Mouse (Mus musculus) kidney, embryonic 15.5 days (tissue): Measurements from ENCODE around the gene Rdh19. TPM values are rescaled to one million over a fixed set of nuclear protein-coding genes. Genes with fewer than 3 reads are reported as not detected.
A peak's percentile ranks its signal among the peaks of the same experiment; 100 is the strongest.
"Not testable (repeated sequence)": the region's sequence is repeated elsewhere in the genome, so short reads cannot be mapped to it uniquely, and the experiment has no call there.

ENCODE experiments used
- ATAC-seq: fragments of 200-750 bp; cut with Nextera tagmentation; replicated peaks from 2 replicates; pipeline ENCODE4 v1.8.0; 2017; ENCODE audit warnings: moderate TSS enrichment; ENCODE audit not compliant: low FRiP score
- H3K27ac ChIP-seq: fragments of 300-500 bp; sonication (generic); 2 replicates; pipeline ENCODE4 v1.5.1; 2015; ENCODE audit warnings: mild to moderate bottlenecking, inconsistent platforms
- H3K27me3 ChIP-seq: fragments of 300-500 bp; sonication (generic); 2 replicates; pipeline ENCODE4 v1.6.1; 2015; ENCODE audit warnings: inconsistent platforms
- H3K36me3 ChIP-seq: fragments of 300-500 bp; sonication (generic); 2 replicates; pipeline ENCODE4 v1.6.1; 2015; ENCODE audit warnings: inconsistent platforms
- H3K4me1 ChIP-seq: fragments of 300-500 bp; sonication (generic); 2 replicates; pipeline ENCODE4 v1.6.1; 2015; ENCODE audit warnings: inconsistent platforms
- H3K4me2 ChIP-seq: fragments of 300-500 bp; sonication (generic); 2 replicates; pipeline ENCODE4 v1.6.1; 2015; ENCODE audit warnings: moderate library complexity, mild to moderate bottlenecking, inconsistent platforms
- H3K4me3 ChIP-seq: fragments of 300-500 bp; sonication (generic); replicated peaks from 2 replicates; pipeline ENCODE4 v1.5.1; 2015; ENCODE audit warnings: mild to moderate bottlenecking, inconsistent platforms
- H3K9ac ChIP-seq: fragments of 300-500 bp; sonication (generic); 2 replicates; pipeline ENCODE4 v1.6.1; 2015; ENCODE audit warnings: mild to moderate bottlenecking, inconsistent platforms
- H3K9me3 ChIP-seq: fragments of 300-500 bp; sonication (generic); replicated peaks from 2 replicates; pipeline ENCODE4 v1.6.1; 2016; ENCODE audit warnings: inconsistent platforms
- WGBS: fragments of 180-500 bp; shearing (Covaris S2); methylation state at CpG from one replicate; pipeline ENCODE4 v1.1.7; 2015; ENCODE audit warnings: mixed read lengths; 5-methylcytosine and 5-hydroxymethylcytosine counted together
- polyA plus RNA-seq: library from polyadenylated mRNA; unstranded; fragments of >200 nt; fragmentation: Nextera tagmentation; extraction: Ambion mirVana; gene quantifications from 2 replicates; pipeline ENCODE4 v1.2.1, GENCODE M21; 2015

The Rdh19 gene
- polyA plus RNA-seq, 1 experiment from 2014 or later: 2.0 TPM

GRCm38 (mm10) chr10:127886551-127886950 lies 36.8 kb downstream of the Rdh19 start:
- Histone ChIP-seq H3K9ac (no peak overlapping the region), H3K4me1 (0 out of 2 replicates have a peak, but pooled peaks cover 4% of the 10 kb centered on the region)
- 62% methylated on average over 1 of the region's 1 CpGs for WGBS

GRCm38 (mm10) chr10:127886971-127887370 lies 37.2 kb downstream of the Rdh19 start:
- no peak overlapping the region for H3K4me3 ChIP-seq
- WGBS: 78% methylated on average over 4 of the region's 4 CpGs
- H3K9ac ChIP-seq: no peak overlapping the region
- H3K4me1 ChIP-seq: 0 out of 2 replicates have a peak, but pooled peaks cover 4% of the 10 kb centered on the region
- H3K27me3 ChIP-seq: no peaks in the 10 kb centered on the region
- H3K36me3 ChIP-seq: no peaks in the 10 kb centered on the region
- H3K4me2 ChIP-seq: no peak overlapping the region
- no peak overlapping the region for H3K27ac ChIP-seq
- H3K9me3 ChIP-seq: no peaks in the 10 kb centered on the region
- ATAC-seq: no peak

More at GRCm38 (mm10) chr10:127886551-127886950, 36.8 kb downstream of the Rdh19 start:
- H3K27ac ChIP-seq: no peak overlapping the region
- ATAC-seq: no peak
- H3K9me3 ChIP-seq: no peaks in the 10 kb centered on the region
- no peak overlapping the region for H3K4me3 ChIP-seq
- H3K27me3 ChIP-seq: no peaks in the 10 kb centered on the region
- no peaks in the 10 kb centered on the region for H3K36me3 ChIP-seq
- no peak overlapping the region for H3K4me2 ChIP-seq

GRCm38 (mm10) chr10:127888605-127889004 lies 38.9 kb downstream of the Rdh19 start, which contains the start of gene Rdh7:
Gene Rdh7 (minus strand): TSS chr10:127888817.
- Histone ChIP-seq H3K27me3 (no peaks in the 10 kb centered on the region), H3K36me3 (no peaks in the 10 kb centered on the region), H3K27ac (no peak within 1 kb of the TSS), H3K9ac (no peak within 1 kb of the TSS), H3K4me1 (0 out of 2 replicates have a peak, but pooled peaks cover 4% of the 10 kb centered on the region), H3K9me3 (no peaks in the 10 kb centered on the region), H3K4me2 (no peak within 1 kb of the TSS), H3K4me3 (no peak within 1 kb of the TSS)
- ATAC-seq: no peak

GRCm38 (mm10) chr10:127891481-127891880 lies 41.8 kb downstream of the Rdh19 start:
- H3K4me1 ChIP-seq: 0 out of 2 replicates have a peak, but pooled peaks cover 4% of the 10 kb centered on the region
- ATAC-seq: no peak
- H3K27me3 ChIP-seq: no peaks in the 10 kb centered on the region
- H3K9ac ChIP-seq: no peak overlapping the region
- H3K4me3 ChIP-seq: no peak overlapping the region
- no peaks in the 10 kb centered on the region for H3K36me3 ChIP-seq
- H3K27ac ChIP-seq: no peak overlapping the region
- no peaks in the 10 kb centered on the region for H3K9me3 ChIP-seq
- WGBS: 93% methylated on average over 1 of the region's 1 CpGs
- no peak overlapping the region for H3K4me2 ChIP-seq

GRCm38 (mm10) chr10:127893163-127894022 lies 43.7 kb downstream of the Rdh19 start:
- H3K36me3 ChIP-seq, H3K27me3 ChIP-seq, H3K9ac ChIP-seq, H3K4me2 ChIP-seq, H3K9me3 ChIP-seq, H3K4me1 ChIP-seq, H3K4me3 ChIP-seq: not testable (repeated sequence)
- peak; percentile 81 for ATAC-seq
- WGBS: 61% methylated on average over 5 of the region's 5 CpGs
- peak overlapping the region; percentile 71 for H3K27ac ChIP-seq

GRCm38 (mm10) chr10:127896705-127897104 lies 47.0 kb downstream of the Rdh19 start:
- no peaks in the 10 kb centered on the region for H3K9me3 ChIP-seq
- WGBS: 62% methylated on average over 5 of the region's 5 CpGs
- no peak overlapping the region for H3K4me3 ChIP-seq
- no peaks in the 10 kb centered on the region for H3K4me1 ChIP-seq
- ATAC-seq: no peak
- H3K27ac ChIP-seq: no peak overlapping the region
- H3K36me3 ChIP-seq: no peaks in the 10 kb centered on the region
- H3K27me3 ChIP-seq: no peaks in the 10 kb centered on the region
- no peak overlapping the region for H3K4me2 ChIP-seq
- H3K9ac ChIP-seq: no peak overlapping the region

- no peak for ATAC-seq
- H3K9ac ChIP-seq: no peak overlapping the region
- H3K4me1 ChIP-seq: no peaks in the 10 kb centered on the region
- H3K9me3 ChIP-seq: no peaks in the 10 kb centered on the region
- 81% methylated on average over 3 of the region's 3 CpGs for WGBS
- no peak overlapping the region for H3K4me2 ChIP-seq
- no peak overlapping the region for H3K4me3 ChIP-seq
- no peaks in the 10 kb centered on the region for H3K27me3 ChIP-seq
- H3K36me3 ChIP-seq: no peaks in the 10 kb centered on the region
- H3K27ac ChIP-seq: no peak overlapping the region
These were observed 47.8 kb downstream of the Rdh19 start for GRCm38 (mm10) chr10:127897506-127897905.

- no peak for ATAC-seq
- 66% methylated on average over 2 of the region's 2 CpGs for WGBS
These were observed 48.5 kb downstream of the Rdh19 start, which contains the start of gene Sdr9c7 for GRCm38 (mm10) chr10:127898218-127898617. Gene Sdr9c7 (plus strand): TSS chr10:127898518.

GRCm38 (mm10) chr10:127899783-127900182 lies 50.1 kb downstream of the Rdh19 start:
- Histone ChIP-seq H3K4me1 (peaks cover 2% of the 10 kb centered on the region; the same call in 1 of the 2 replicates), H3K4me3 (no peak overlapping the region), H3K9ac (no peak overlapping the region), H3K4me2 (no peak overlapping the region), H3K36me3 (no peaks in the 10 kb centered on the region), H3K27ac (no peak overlapping the region), H3K9me3 (no peaks in the 10 kb centered on the region), H3K27me3 (no peaks in the 10 kb centered on the region)
- 58% methylated on average over 5 of the region's 5 CpGs for WGBS
- peak; percentile 62; the same call in 1 of the 2 replicates for ATAC-seq

More at GRCm38 (mm10) chr10:127898218-127898617, 48.5 kb downstream of the Rdh19 start, which contains the start of gene Sdr9c7:
- Histone ChIP-seq H3K27me3 (no peaks in the 10 kb centered on the region), H3K4me3 (no peak within 1 kb of the TSS), H3K4me1 (no peaks in the 10 kb centered on the region), H3K9me3 (no peaks in the 10 kb centered on the region), H3K36me3 (no peaks in the 10 kb centered on the region), H3K4me2 (no peak within 1 kb of the TSS), H3K9ac (no peak within 1 kb of the TSS), H3K27ac (no peak within 1 kb of the TSS)

- Histone ChIP-seq H3K27ac (no peak overlapping the region), H3K36me3 (no peaks in the 10 kb centered on the region), H3K27me3 (no peaks in the 10 kb centered on the region), H3K9ac (no peak overlapping the region), H3K9me3 (no peaks in the 10 kb centered on the region), H3K4me3 (no peak overlapping the region), H3K4me1 (peaks cover 5% of the 10 kb centered on the region; the same call in 1 of the 2 replicates), H3K4me2 (no peak overlapping the region)
- no peak for ATAC-seq
- WGBS: 82% methylated on average over 4 of the region's 4 CpGs
These were observed 52.0 kb downstream of the Rdh19 start for GRCm38 (mm10) chr10:127901751-127902150.

GRCm38 (mm10) chr10:127903116-127903515 lies 53.4 kb downstream of the Rdh19 start:
- WGBS: 60% methylated on average over 1 of the region's 1 CpGs
- H3K4me3 ChIP-seq: no peak overlapping the region

GRCm38 (mm10) chr10:127904718-127905446 lies 55.2 kb downstream of the Rdh19 start:
- H3K4me1 ChIP-seq: peaks cover 5% of the 10 kb centered on the region; the same call in 1 of the 2 replicates
- H3K9me3 ChIP-seq: no peaks in the 10 kb centered on the region
- WGBS: 77% methylated on average over 7 of the region's 7 CpGs
- no peaks in the 10 kb centered on the region for H3K36me3 ChIP-seq
- no peaks in the 10 kb centered on the region for H3K27me3 ChIP-seq
- H3K9ac ChIP-seq: no peak overlapping the region
- ATAC-seq: peak; percentile 43; the same call in 1 of the 2 replicates
- H3K4me3 ChIP-seq: no peak overlapping the region
- H3K4me2 ChIP-seq: no peak overlapping the region
- H3K27ac ChIP-seq: 0 out of 2 replicates have a peak overlapping the region, but pooled peaks have one; percentile 0

More at GRCm38 (mm10) chr10:127903116-127903515, 53.4 kb downstream of the Rdh19 start:
- ATAC-seq: no peak
- no peak overlapping the region for H3K9ac ChIP-seq
- no peaks in the 10 kb centered on the region for H3K36me3 ChIP-seq
- H3K4me2 ChIP-seq: no peak overlapping the region
- no peaks in the 10 kb centered on the region for H3K27me3 ChIP-seq
- H3K4me1 ChIP-seq: peaks cover 5% of the 10 kb centered on the region; the same call in 1 of the 2 replicates
- no peak overlapping the region for H3K27ac ChIP-seq
- no peaks in the 10 kb centered on the region for H3K9me3 ChIP-seq
